Mouse (Mus musculus): ENCODE results near the gene Mlh1.
A peak's percentile ranks its signal among the peaks of the same experiment; 100 is the strongest.

DNA sequence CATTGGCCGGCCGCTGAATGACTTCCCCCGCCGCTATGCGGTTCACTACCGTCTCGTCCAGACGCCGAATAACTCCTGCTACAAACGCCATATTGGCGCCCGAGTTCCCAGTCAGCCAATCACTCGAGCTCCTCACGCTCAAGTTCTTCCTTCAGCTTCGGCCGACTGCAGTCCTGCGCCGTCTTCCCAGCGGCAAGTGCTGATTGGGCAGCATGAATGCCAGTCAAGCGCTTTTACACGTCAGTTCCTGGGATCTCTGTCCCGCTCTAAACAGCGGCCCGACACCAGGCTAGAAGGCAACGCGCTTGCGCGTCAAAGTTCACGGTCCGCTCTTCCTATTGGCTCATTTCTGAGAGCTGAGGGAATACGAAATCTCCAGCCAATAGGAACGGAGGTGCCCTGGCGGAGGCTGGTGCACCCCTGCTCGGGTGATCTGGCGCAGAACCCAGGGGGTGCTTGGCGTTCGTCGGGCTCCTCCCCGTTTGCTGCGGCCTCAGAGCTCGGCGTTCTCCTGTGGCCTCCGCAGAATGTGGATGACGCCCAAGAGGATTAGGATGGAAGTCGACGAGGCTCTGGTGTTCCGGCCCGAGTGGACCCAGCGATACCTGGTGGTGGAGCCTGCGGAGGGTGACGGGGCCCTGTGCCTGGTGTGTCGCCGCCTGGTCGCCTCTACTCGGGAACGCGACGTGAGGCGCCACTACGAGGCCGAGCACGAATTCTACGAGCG is at the start of gene Mlh1, which contains the start of gene Epm2aip1:
- TF ChIP-seq CTCF (IDR thresholded peaks at IDR 0.05; ENCODE audit: borderline replicate concordance, control insufficient read depth, extremely low read depth, insufficient read depth, low read length, poor library complexity) (no peak), POLR2A (IDR thresholded peaks at IDR 0.05; ENCODE audit: control insufficient read depth, extremely low read depth, insufficient read depth, low read length, poor library complexity) (peak; percentile 99)

All from thymus, adult 2 months (tissue).